Mouse (Mus musculus): ENCODE data around the gene Slc6a4. TPM values are rescaled to one million over a fixed set of nuclear protein-coding genes. Genes with fewer than 3 reads are reported as not detected.
A peak's percentile ranks its signal among the peaks of the same experiment; 100 is the strongest.

Gene Slc6a4
- polyA plus RNA-seq, 1 experiment = 6.1 TPM

DNA sequence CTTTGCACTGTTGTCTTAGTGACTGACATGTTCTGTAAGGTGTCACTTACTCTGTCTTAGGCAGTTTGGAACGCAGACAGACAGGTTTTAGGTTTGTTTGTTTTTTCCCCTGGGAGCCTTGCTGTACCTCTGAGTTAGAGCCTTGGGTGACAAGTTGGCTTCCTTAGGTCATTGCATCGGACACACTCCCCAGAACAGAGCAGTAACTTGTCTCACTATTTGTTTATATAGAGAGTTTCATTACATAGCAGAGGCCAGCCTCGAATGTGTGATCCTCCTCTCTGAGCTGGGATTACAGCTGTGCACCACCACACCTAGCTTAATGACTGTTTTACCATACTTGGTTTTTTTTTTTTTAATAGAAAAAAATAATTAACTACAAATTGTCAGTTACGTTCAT, 16.0 kb upstream of the Slc6a4 start:
- TF ChIP-seq POLR2A (IDR thresholded peaks at IDR 0.05; ENCODE audit: low read depth, low read length) (no peak), CTCF (IDR thresholded peaks at IDR 0.05; ENCODE audit: extremely low read depth, insufficient read depth, insufficient read length, insufficient replicate concordance) (no peak)
- H3K4me3 ChIP-seq (ENCODE audit: extremely low read depth, insufficient read depth, insufficient read length) = no peak overlapping the region
- H3K36me3 ChIP-seq (ENCODE audit: control insufficient read depth, insufficient read depth, low read length) = peaks cover 18% of the 10 kb centered on the region
- H3K27ac ChIP-seq (ENCODE audit: insufficient read depth, low read length) = no peak overlapping the region
- no peaks in the 10 kb centered on the region for H3K27me3 ChIP-seq (ENCODE audit: control insufficient read depth, insufficient read depth, low read length)
- no peaks in the 10 kb centered on the region for H3K4me1 ChIP-seq (ENCODE audit: control insufficient read depth, insufficient read depth, insufficient read length)
- WGBS = 93% methylated on average over 4 of the region's 4 CpGs
- DNase-seq (ENCODE audit: low read depth in 1 of 2, low spot score in 2 of 2) = no peak

DNA sequence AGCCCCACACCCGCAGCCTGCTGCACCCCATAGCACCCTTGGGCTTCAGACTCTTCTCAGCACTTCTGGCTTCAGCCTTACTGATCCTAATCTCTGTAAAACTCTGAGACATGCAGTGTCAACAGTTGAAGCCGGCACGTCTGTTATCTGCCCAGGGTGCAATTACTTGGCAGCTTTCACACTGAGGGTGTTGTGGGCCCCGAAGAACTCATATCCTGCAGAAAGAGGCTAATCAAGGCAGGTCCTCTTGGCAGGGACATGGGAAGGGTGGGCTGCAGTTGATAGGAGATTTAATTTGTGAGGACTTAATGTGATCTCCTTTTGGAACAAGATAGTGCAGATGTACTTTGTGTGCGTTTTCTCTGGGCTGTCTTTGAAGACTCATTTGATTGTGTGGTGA, 14.8 kb upstream of the Slc6a4 start:
- H3K4me1 ChIP-seq (ENCODE audit: control insufficient read depth, insufficient read depth, insufficient read length) = no peaks in the 10 kb centered on the region
- no peaks in the 10 kb centered on the region for H3K27me3 ChIP-seq (ENCODE audit: control insufficient read depth, insufficient read depth, low read length)
- H3K4me3 ChIP-seq (ENCODE audit: extremely low read depth, insufficient read depth, insufficient read length) = no peak overlapping the region
- peaks cover 21% of the 10 kb centered on the region for H3K36me3 ChIP-seq (ENCODE audit: control insufficient read depth, insufficient read depth, low read length)
- no peak for DNase-seq (ENCODE audit: low read depth in 1 of 2, low spot score in 2 of 2)
- 78% methylated on average over 5 of the region's 5 CpGs for WGBS
- no peak overlapping the region for H3K27ac ChIP-seq (ENCODE audit: insufficient read depth, low read length)
- TF ChIP-seq CTCF (IDR thresholded peaks at IDR 0.05; ENCODE audit: extremely low read depth, insufficient read depth, insufficient read length, insufficient replicate concordance) = no peak
- TF ChIP-seq POLR2A (IDR thresholded peaks at IDR 0.05; ENCODE audit: low read depth, low read length) = no peak

- no peak for TF ChIP-seq CTCF (IDR thresholded peaks at IDR 0.05; ENCODE audit: extremely low read depth, insufficient read depth, insufficient read length, insufficient replicate concordance)
- TF ChIP-seq POLR2A (IDR thresholded peaks at IDR 0.05; ENCODE audit: low read depth, low read length) = no peak
- no peak overlapping the region for H3K4me3 ChIP-seq (ENCODE audit: extremely low read depth, insufficient read depth, insufficient read length)
- H3K36me3 ChIP-seq (ENCODE audit: control insufficient read depth, insufficient read depth, low read length) = peaks cover 18% of the 10 kb centered on the region
- no peak overlapping the region for H3K27ac ChIP-seq (ENCODE audit: insufficient read depth, low read length)
- no peaks in the 10 kb centered on the region for H3K27me3 ChIP-seq (ENCODE audit: control insufficient read depth, insufficient read depth, low read length)
- no peaks in the 10 kb centered on the region for H3K4me1 ChIP-seq (ENCODE audit: control insufficient read depth, insufficient read depth, insufficient read length)
- no peak for DNase-seq (ENCODE audit: low read depth in 1 of 2, low spot score in 2 of 2)
Observed at GRCm38 (mm10) chr11:76984173-76984572, 14.2 kb upstream of the Slc6a4 start.

DNA sequence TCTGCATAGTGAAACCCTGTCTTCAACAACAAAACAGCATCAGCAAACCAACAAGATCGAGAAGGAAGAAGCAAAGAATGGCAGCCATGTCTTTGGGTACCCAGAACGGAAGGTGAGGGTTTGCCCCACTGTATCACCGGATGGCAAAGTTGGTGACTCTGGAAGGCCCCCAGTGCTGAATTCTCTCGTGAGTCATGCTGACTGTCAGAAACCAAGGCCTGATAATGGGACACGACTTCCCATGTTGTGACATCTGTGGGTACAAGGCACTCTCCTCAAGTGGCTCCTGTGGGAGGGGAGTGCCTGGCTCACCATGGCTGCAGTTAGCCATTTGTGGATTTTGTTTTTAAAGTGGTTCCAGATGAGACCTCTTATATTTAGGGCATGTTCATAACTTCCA, 7.6 kb upstream of the Slc6a4 start:
- TF ChIP-seq POLR2A (IDR thresholded peaks at IDR 0.05; ENCODE audit: low read depth, low read length) (no peak), CTCF (IDR thresholded peaks at IDR 0.05; ENCODE audit: extremely low read depth, insufficient read depth, insufficient read length, insufficient replicate concordance) (no peak)
- DNase-seq (ENCODE audit: low read depth in 1 of 2, low spot score in 2 of 2) = no peak
- H3K27ac ChIP-seq (ENCODE audit: insufficient read depth, low read length) = no peak overlapping the region
- H3K36me3 ChIP-seq (ENCODE audit: control insufficient read depth, insufficient read depth, low read length) = peaks cover 15% of the 10 kb centered on the region
- H3K4me1 ChIP-seq (ENCODE audit: control insufficient read depth, insufficient read depth, insufficient read length) = peaks cover 3% of the 10 kb centered on the region; the same call in 1 of the 2 replicates
- no peaks in the 10 kb centered on the region for H3K27me3 ChIP-seq (ENCODE audit: control insufficient read depth, insufficient read depth, low read length)
- 72% methylated on average over 5 of the region's 5 CpGs for WGBS
- H3K4me3 ChIP-seq (ENCODE audit: extremely low read depth, insufficient read depth, insufficient read length) = no peak overlapping the region

- Histone ChIP-seq H3K36me3 (ENCODE audit: control insufficient read depth, insufficient read depth, low read length) (peaks cover 3% of the 10 kb centered on the region; the same call in 1 of the 2 replicates), H3K4me1 (ENCODE audit: control insufficient read depth, insufficient read depth, insufficient read length) (peaks cover 9% of the 10 kb centered on the region; the same call in 1 of the 2 replicates), H3K27ac (ENCODE audit: insufficient read depth, low read length) (no peak overlapping the region), H3K27me3 (ENCODE audit: control insufficient read depth, insufficient read depth, low read length) (peaks cover 8% of the 10 kb centered on the region), H3K4me3 (ENCODE audit: extremely low read depth, insufficient read depth, insufficient read length) (no peak overlapping the region)
- TF ChIP-seq CTCF (IDR thresholded peaks at IDR 0.05; ENCODE audit: extremely low read depth, insufficient read depth, insufficient read length, insufficient replicate concordance) (no peak), POLR2A (IDR thresholded peaks at IDR 0.05; ENCODE audit: low read depth, low read length) (no peak)
- WGBS = 2% methylated on average over 4 of the region's 4 CpGs
- DNase-seq (ENCODE audit: low read depth in 1 of 2, low spot score in 2 of 2) = peak; percentile 63 to 80
Observed at GRCm38 (mm10) chr11:76992886-76993285, 5.5 kb upstream of the Slc6a4 start.

DNA sequence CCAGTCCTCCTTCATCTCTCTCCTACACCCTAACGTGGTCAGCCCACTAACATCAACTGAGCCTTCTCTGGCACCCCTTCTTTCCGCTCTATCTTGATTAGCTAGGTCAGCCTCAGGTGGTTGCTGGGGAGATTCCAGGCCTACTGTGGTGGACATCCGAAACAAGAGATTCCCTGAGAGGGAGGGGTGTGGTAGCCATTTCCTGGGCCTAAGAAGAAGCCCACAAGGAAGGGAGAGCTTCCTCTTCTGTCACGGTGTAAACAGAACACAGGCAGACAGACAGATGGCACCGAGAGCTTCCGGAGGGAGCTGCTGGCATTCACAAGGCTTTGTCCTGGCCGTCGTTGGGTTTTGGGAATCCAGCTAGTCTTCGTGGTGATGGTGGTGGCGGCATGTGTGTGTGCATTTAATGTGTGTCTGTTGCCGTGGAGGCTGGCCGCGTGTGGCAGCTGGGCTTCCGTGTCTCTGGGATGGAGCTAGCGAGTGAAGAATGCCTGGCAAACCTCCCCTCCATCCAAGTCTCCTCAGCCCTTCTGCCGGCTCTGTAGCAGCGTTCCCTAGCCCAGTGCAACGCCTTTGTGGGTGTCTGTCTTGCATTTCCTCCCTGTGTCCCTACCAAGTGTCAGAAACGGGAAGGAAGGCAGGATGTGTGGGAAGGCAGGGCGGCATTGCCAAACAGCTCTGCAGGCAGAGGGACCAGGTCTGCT, 2.3 kb upstream of the Slc6a4 start:
- H3K4me3 ChIP-seq (ENCODE audit: extremely low read depth, insufficient read depth, insufficient read length) = no peak overlapping the region
- DNase-seq (ENCODE audit: low read depth in 1 of 2, low spot score in 2 of 2) = no peak
- 18% methylated on average over 20 of the region's 20 CpGs for WGBS

GRCm38 (mm10) chr11:76997305-76997704, 1.1 kb upstream of the Slc6a4 start:
- H3K4me1 ChIP-seq (ENCODE audit: control insufficient read depth, insufficient read depth, insufficient read length) = peaks cover 9% of the 10 kb centered on the region; the same call in 1 of the 2 replicates
- H3K27ac ChIP-seq (ENCODE audit: insufficient read depth, low read length) = no peak overlapping the region
- H3K4me3 ChIP-seq (ENCODE audit: extremely low read depth, insufficient read depth, insufficient read length) = peak overlapping the region; percentile 47; the same call in 1 of the 2 replicates
- 2% methylated on average over 21 of the region's 21 CpGs for WGBS
- DNase-seq (ENCODE audit: low read depth in 1 of 2, low spot score in 2 of 2) = peak; percentile 28 to 73
- no peaks in the 10 kb centered on the region for H3K36me3 ChIP-seq (ENCODE audit: control insufficient read depth, insufficient read depth, low read length)
- peaks cover 22% of the 10 kb centered on the region for H3K27me3 ChIP-seq (ENCODE audit: control insufficient read depth, insufficient read depth, low read length)
- TF ChIP-seq CTCF (IDR thresholded peaks at IDR 0.05; ENCODE audit: extremely low read depth, insufficient read depth, insufficient read length, insufficient replicate concordance) (peak; percentile 69; the same call in 1 of the 2 replicates), POLR2A (IDR thresholded peaks at IDR 0.05; ENCODE audit: low read depth, low read length) (no peak)

More for the DNA sequence above, 2.3 kb upstream of the Slc6a4 start:
- TF ChIP-seq POLR2A (IDR thresholded peaks at IDR 0.05; ENCODE audit: low read depth, low read length) (no peak), CTCF (IDR thresholded peaks at IDR 0.05; ENCODE audit: extremely low read depth, insufficient read depth, insufficient read length, insufficient replicate concordance) (no peak)
- Histone ChIP-seq H3K27ac (ENCODE audit: insufficient read depth, low read length) (no peak overlapping the region), H3K27me3 (ENCODE audit: control insufficient read depth, insufficient read depth, low read length) (peaks cover 22% of the 10 kb centered on the region), H3K4me1 (ENCODE audit: control insufficient read depth, insufficient read depth, insufficient read length) (peaks cover 9% of the 10 kb centered on the region; the same call in 1 of the 2 replicates), H3K36me3 (ENCODE audit: control insufficient read depth, insufficient read depth, low read length) (no peaks in the 10 kb centered on the region)
